8 mouse cellular contexts compared by ENCODE assay signal in the genomic region with DNA sequence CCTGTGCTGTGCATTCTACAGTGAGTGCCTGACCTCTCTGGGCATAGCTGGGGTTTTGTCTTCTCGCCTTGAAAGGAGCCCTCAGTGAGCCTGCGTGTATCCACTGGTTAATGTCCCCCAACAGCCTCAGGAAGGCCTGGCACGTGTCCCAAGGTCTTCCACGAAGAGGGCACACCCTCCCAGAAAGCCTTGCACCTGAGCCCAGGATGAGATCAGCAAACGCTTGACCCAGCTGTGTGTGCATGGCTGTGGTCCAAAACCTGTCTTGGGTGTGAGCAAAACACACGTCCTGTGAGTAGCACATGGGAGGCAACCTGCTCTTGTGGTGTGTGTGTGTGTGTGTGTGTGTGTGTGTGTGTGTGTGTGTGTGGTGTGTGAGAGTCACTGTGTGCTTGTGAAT. TPM values are rescaled to one million over a fixed set of nuclear protein-coding genes. Genes with fewer than 3 reads are reported as not detected.
A peak's percentile ranks its signal among the peaks of the same experiment; 100 is the strongest.
DNase-seq lines count a peak whose midpoint lies in the region; ATAC-seq and TF ChIP-seq lines count a peak whose summit lies in the region.

No protein-coding gene starts in this region.

- peaks cover 28% of the 10 kb centered on the region for H3K4me1 ChIP-seq in liver, postnatal 0 days (ENCODE audit: insufficient read depth)
- peaks cover 27% of the 10 kb centered on the region for H3K4me1 ChIP-seq in embryonic facial prominence, embryonic 14.5 days (ENCODE audit: control insufficient read depth, insufficient read depth, low read length)
- peaks cover 20% of the 10 kb centered on the region for H3K4me1 ChIP-seq in kidney, adult 2 months (ENCODE audit: control insufficient read depth, insufficient read depth, low read length)

- H3K36me3 ChIP-seq in liver, postnatal 0 days (replicated peaks; ENCODE audit: insufficient read depth, low read length), result no peaks in the 10 kb centered on the region
- no peaks in the 10 kb centered on the region for H3K36me3 ChIP-seq in embryonic facial prominence, embryonic 14.5 days (ENCODE audit: control insufficient read depth, insufficient read depth, low read length)
- no peaks in the 10 kb centered on the region for H3K36me3 ChIP-seq in kidney, adult 2 months (ENCODE audit: control insufficient read depth, insufficient read depth, low read length)

- H3K4me3 ChIP-seq in liver, postnatal 0 days (ENCODE audit: low read depth, low read length), result no peak overlapping the region
- H3K4me3 ChIP-seq in embryonic facial prominence, embryonic 14.5 days (ENCODE audit: low read depth, low read length), result no peak overlapping the region
- no peak overlapping the region for H3K4me3 ChIP-seq in kidney, adult 2 months (ENCODE audit: insufficient read depth, low read depth, low read length)

- ATAC-seq in liver, postnatal 0 days, result peak; percentile 67
- 0 out of 2 replicates have a peak, but pooled peaks have one; percentile 7 for ATAC-seq in embryonic facial prominence, embryonic 14.5 days (ENCODE audit: low read depth)

- no peak overlapping the region for H3K9ac ChIP-seq in liver, postnatal 0 days (replicated peaks)
- H3K9ac ChIP-seq in embryonic facial prominence, embryonic 14.5 days (ENCODE audit: low read depth, low read length), result no peak overlapping the region

- no peak for DNase-seq in liver, postnatal 0 days
- no peak for DNase-seq in liver
- DNase-seq in embryonic facial prominence, embryonic 14.5 days (ENCODE audit: low spot score), result peak; percentile 76
- DNase-seq in kidney, adult 2 months, result peak; percentile 69
- peak; percentile 64 for DNase-seq in ovary, postnatal 36 days (ENCODE audit: low spot score)
- DNase-seq in layer of hippocampus, adult 11-12 months (ENCODE audit: low spot score), result no peak
- no peak for DNase-seq in cerebellum, adult 11-12 months
- no peak for DNase-seq in frontal cortex, postnatal 36 days (ENCODE audit: low spot score in 2 of 2)

- 26% methylated on average over 6 of the region's 6 CpGs for WGBS in liver, postnatal 0 days (ENCODE audit: insufficient replicate concordance)
- 36% methylated on average over 6 of the region's 6 CpGs for WGBS in embryonic facial prominence, embryonic 14.5 days
- WGBS in kidney, adult 2 months, result 14% methylated on average over 6 of the region's 6 CpGs

- no peak for TF ChIP-seq CTCF in liver, postnatal 0 days (IDR thresholded peaks at IDR 0.05; ENCODE audit: low read depth)
- no peak for TF ChIP-seq CTCF in kidney, adult 2 months (conservative IDR thresholded peaks at IDR 0.05; ENCODE audit: insufficient read depth, insufficient read length, low read depth, low read length)

- H3K27me3 ChIP-seq in liver, postnatal 0 days (ENCODE audit: insufficient read depth, low read length), result no peaks in the 10 kb centered on the region
- no peaks in the 10 kb centered on the region for H3K27me3 ChIP-seq in embryonic facial prominence, embryonic 14.5 days (replicated peaks; ENCODE audit: control insufficient read depth, insufficient read depth, low read length)
- no peaks in the 10 kb centered on the region for H3K27me3 ChIP-seq in kidney, adult 2 months (replicated peaks; ENCODE audit: control insufficient read depth, insufficient read depth, low read length)

- no peak overlapping the region for H3K27ac ChIP-seq in liver, postnatal 0 days (ENCODE audit: low read depth)
- peak overlapping the region; percentile 88 for H3K27ac ChIP-seq in embryonic facial prominence, embryonic 14.5 days (replicated peaks; ENCODE audit: low read depth, low read length)
- H3K27ac ChIP-seq in kidney, adult 2 months (ENCODE audit: insufficient read depth, low read depth, low read length), result peak overlapping the region; percentile 23; the same call in 1 of the 2 replicates

- TF ChIP-seq POLR2A in kidney, adult 2 months (IDR thresholded peaks at IDR 0.05; ENCODE audit: low read depth, low read length), result no peak

- H3K9me3 ChIP-seq in liver, postnatal 0 days (ENCODE audit: low read length), result no peaks in the 10 kb centered on the region
- no peaks in the 10 kb centered on the region for H3K9me3 ChIP-seq in embryonic facial prominence, embryonic 14.5 days (ENCODE audit: control insufficient read depth, low read length)

- no peak for TF ChIP-seq EP300 in liver, postnatal 0 days (IDR thresholded peaks at IDR 0.05; ENCODE audit: low read depth)

- no peak overlapping the region for H3K4me2 ChIP-seq in liver, postnatal 0 days (ENCODE audit: low read depth, low read length)
- H3K4me2 ChIP-seq in embryonic facial prominence, embryonic 14.5 days (ENCODE audit: low read depth, low read length), result no peak overlapping the region

RNA-seq across cellular contexts. Expression of gene Sik1, which starts 28.9 kb away (rescaled TPM):
- 7.8 and 8.1 TPM in 2 replicates for polyA plus RNA-seq in liver, postnatal 0 days (2015; fragmentation: Nextera tagmentation; extraction: Ambion mirVana)
- 25.1 and 27.8 TPM in 2 replicates for polyA plus RNA-seq in embryonic facial prominence, embryonic 14.5 days (2014; fragmentation: Nextera tagmentation; extraction: Ambion mirVana)
- polyA plus RNA-seq in kidney, adult 2 months (2012; rRNA removed), result 35.5 and 57.6 TPM in 2 replicates

Comparison
In these comparisons a context has a peak if more than half of its experiments do, and no peak if none do; other contexts are left out.
1. DNase-seq: peak in embryonic facial prominence, embryonic 14.5 days (single experiment), kidney, adult 2 months (single experiment) and ovary, postnatal 36 days (single experiment); none in liver, postnatal 0 days (single experiment), liver (single experiment), layer of hippocampus, adult 11-12 months (single experiment), cerebellum, adult 11-12 months (single experiment) and frontal cortex, postnatal 36 days (0 of 2).